Mouse (Mus musculus): ENCODE results near the gene Ice2.

Ice2 gene

DNA sequence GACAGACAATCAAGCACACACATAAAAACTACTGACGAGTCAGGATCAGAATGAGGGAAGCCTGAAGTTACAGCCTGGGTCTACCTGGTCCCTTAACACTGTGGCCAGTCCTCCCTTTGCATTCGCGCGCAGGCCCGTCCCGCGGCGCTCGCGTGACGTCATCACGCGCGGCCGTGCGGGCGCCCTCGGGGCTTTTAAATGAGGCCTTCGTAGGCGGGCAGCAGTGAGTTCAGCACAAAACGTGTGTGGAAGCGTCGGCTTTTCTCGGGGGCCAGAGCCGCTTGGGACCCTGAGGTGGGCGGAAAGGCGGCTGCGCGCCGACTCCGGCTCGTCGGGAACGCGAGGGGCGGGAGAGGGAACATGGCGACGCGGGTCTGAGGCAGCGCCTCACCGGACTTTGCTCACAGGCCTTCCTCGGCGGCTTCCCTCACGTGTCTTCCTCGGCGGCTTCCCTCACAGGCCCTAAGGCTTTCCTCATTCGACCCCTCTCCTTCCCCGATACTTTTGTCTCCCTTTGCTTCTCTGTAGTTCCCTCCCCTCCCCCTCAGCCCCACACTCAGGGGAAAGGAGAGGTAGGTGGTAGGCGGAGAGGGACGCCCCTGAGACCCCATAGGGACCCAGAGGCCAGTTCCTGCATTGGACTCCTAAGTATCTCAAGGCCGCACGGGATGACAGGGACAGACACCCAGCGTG lies at the start of gene Ice2:
Gene Ice2, plus strand, starts transcription at position 147 of the 693 bp plus-strand sequence.
- in situ Hi-C loops (cut with MboI, MseI), result no loop called here

DNA sequence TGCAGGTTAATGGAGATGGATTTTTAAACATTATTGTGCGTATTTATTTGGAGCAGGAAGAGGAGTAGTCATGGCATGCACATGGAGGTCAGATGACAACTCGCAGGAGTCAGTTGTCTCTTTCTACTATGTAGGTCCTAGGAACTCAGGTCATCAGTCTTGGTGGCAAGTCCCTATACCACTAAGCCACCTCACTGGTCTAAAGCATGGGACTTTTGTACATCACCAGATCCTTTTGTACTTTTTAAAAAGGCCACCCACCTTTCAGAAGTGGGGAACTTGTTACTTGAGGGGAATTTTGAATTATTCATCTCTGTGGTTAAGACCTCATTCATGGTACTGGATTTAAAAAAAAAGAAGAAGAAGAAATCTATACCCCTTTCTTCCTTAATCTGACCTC lies 48.2 kb upstream of the Ice2 start:
- in situ Hi-C loops (cut with MboI, MseI), result no loop called here

GRCm38 (mm10) chr9:69354228-69354627 lies 43.5 kb upstream of the Ice2 start:
- in situ Hi-C loops (cut with MboI, MseI), result no loop called here

- in situ Hi-C loops (cut with MboI, MseI), result no loop called here
These were observed 39.9 kb upstream of the Ice2 start for GRCm38 (mm10) chr9:69357834-69358233.

GRCm38 (mm10) chr9:69358797-69359196 lies 38.9 kb upstream of the Ice2 start:
- in situ Hi-C loops (cut with MboI, MseI), result no loop called here

DNA sequence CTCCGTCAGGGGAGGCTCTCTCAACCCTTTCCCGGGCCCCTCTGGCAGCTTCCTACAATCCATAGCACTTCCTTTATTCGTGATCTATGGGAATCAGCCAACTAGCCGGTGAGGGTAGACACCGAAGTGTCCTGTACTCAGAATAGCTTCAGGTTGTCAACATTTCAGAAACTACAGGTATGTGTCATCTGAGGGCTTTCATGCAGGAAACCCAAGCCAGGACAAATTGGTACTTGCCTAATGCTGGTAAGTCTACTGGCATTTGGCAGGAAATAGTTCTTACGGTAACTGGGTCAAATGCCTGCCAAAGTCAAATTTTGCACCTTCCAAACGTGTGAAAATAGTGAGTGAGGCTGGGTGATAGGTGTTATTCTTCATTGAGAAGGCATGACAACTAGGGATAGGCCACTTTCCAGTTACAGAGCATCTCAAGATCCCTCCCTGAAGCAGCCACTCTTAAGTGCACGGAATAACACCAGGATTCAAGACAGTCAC lies 35.7 kb upstream of the Ice2 start:
- in situ Hi-C loops (cut with MboI, MseI), result no loop called here

DNA sequence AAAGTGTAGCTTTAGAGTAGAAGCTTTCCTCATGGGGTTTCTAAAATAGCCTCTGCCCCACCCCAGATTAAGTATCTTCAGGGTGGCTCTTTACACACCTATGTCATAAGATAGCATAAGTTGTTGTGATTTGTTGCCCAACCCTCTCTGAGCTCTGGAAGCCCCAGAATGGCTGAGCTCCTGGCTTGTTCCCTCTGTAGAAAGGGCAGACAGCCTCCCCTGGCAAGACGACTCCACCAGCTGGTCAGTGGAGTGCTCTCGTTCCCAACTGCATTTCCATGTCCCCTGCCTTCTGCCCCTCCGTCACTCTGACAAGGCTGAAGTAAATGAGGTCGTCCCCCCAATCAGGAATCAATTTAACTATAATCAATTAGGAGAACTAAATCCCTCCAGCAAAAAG lies 34.9 kb upstream of the Ice2 start:
- in situ Hi-C loops (cut with MboI, MseI), result no loop called here

- in situ Hi-C loops (cut with MboI, MseI), result no loop called here
These were observed 33.6 kb upstream of the Ice2 start for GRCm38 (mm10) chr9:69364117-69364516.

- in situ Hi-C loops (cut with MboI, MseI), result loop anchor here (5.0 kb wide), 1 partner anchor 70 kb away; no protein-coding TSS in a partner anchor
These were observed 30.7 kb upstream of the Ice2 start for GRCm38 (mm10) chr9:69367055-69367454.

- in situ Hi-C loops (cut with MboI, MseI), result loop anchor here (5.0 kb wide), 1 partner anchor 71 kb away; no protein-coding TSS in a partner anchor
These were observed 29.6 kb upstream of the Ice2 start for GRCm38 (mm10) chr9:69368071-69368470.

- in situ Hi-C loops (cut with MboI, MseI), result loop anchor here (10.0 kb wide), 1 partner anchor 114 kb away; no protein-coding TSS in a partner anchor
These were observed 26.5 kb upstream of the Ice2 start for GRCm38 (mm10) chr9:69371046-69371724.

- in situ Hi-C loops (cut with MboI, MseI), result loop anchor here (10.0 kb wide), 1 partner anchor 112 kb away; no protein-coding TSS in a partner anchor
These were observed 24.8 kb upstream of the Ice2 start for GRCm38 (mm10) chr9:69372871-69373270.

- in situ Hi-C loops (cut with MboI, MseI), result loop anchor here (10.0 kb wide), 1 partner anchor 108 kb away; no protein-coding TSS in a partner anchor
These were observed 20.6 kb upstream of the Ice2 start for GRCm38 (mm10) chr9:69376982-69377653.

GRCm38 (mm10) chr9:69377654-69378045 lies 20.1 kb upstream of the Ice2 start:
- in situ Hi-C loops (cut with MboI, MseI), result loop anchor here (10.0 kb wide), 1 partner anchor 107 kb away; no protein-coding TSS in a partner anchor

- in situ Hi-C loops (cut with MboI, MseI), result no loop called here
These were observed 17.2 kb upstream of the Ice2 start for GRCm38 (mm10) chr9:69380546-69380945.

DNA sequence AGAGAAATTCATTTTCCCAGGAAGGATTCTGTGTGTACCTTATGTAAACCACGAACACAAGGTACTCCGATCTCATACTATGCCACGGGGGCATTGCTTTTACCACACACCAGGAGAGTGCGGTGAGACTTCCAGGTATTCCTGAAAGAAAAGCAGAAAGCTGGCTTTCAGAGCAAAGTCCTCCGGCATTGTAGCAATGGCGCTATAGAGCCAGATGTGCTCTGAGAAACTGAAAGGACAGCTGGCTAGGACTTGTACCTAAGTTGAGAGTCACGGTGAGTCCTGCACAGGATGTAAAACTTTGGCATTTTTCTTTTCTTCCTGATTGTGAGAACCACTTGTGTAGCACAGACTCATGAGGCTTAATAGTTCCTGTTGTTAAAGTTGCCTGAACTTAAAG lies 16.0 kb upstream of the Ice2 start:
- in situ Hi-C loops (cut with MboI, MseI), result no loop called here

DNA sequence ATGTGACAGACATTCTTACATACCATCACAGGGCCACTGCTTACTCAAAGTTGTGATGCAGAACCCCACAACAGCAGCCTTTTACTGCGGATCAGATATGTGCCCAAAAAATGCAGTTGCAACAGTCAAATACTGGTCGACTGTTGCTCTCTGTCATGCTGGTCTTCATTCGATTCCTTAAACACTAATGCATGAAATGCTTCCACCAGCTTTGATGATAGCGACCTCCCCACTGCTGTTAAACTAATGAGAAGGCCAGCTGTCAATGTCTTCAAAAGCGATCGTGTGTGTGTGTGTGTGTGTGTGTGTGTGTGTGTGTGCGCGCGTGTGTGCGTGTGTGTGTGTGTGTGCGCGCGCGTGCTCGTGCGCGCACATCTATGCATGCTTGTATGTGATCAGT lies 13.2 kb upstream of the Ice2 start:
- in situ Hi-C loops (cut with MboI, MseI), result no loop called here

DNA sequence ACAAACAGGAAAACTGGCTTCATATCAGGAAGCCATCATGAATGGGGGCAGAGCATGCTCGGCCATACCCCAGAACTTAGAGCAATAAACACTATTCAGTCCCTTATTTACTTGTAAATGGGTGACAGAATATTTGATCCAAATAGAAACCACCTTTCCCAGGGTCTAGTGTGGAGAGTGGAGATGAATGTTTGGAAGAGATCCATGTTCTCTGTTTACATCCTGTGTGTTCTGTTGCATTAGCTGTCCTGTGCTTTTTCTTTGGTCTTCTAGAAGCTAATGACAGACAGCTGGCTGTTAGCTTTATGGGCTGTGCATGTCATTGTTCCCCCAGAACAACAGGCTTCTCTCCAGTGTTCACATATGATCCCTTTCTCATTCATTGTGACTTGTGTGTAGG lies 12.8 kb upstream of the Ice2 start:
- in situ Hi-C loops (cut with MboI, MseI), result no loop called here

DNA sequence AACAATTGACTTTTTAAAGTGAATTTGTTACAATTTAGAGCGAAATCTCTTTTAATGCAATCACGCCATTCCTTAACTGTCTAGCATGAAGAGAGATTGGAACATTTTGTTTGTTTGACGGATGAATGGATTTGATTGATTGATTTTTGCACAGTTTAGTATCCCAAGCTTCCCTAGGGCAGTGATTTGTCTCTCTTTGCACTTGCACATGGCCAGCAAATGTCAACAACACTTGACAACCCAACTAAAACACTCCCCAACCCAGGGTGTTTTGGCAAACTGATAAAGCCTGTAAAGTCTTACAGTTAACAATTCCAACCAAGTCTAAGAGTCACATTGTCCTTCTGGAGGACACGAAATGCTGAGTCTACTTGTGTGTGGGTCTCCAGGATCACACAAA lies 10.4 kb upstream of the Ice2 start:
- in situ Hi-C loops (cut with MboI, MseI), result no loop called here

GRCm38 (mm10) chr9:69390631-69391030 lies 7.1 kb upstream of the Ice2 start:
- in situ Hi-C loops (cut with MboI, MseI), result no loop called here

DNA sequence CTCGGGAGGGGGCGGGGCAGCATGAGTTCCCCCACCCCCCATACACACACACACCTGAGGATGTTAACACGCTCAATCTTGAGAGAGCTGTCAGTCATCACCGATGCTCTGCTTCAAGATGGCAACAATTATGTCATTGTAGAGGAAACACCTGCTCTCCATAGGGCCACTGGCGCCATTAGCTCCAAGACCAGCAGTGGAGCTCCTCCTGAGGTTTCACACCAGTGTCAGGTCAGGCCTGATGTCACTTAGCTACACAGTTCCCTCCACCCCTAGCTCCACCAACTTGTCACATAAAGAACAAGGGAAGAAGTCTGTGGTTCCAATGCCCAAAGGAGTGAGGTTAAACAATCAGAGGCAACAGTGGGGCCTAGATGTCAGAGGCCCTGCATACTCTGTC lies 3.5 kb upstream of the Ice2 start:
- in situ Hi-C loops (cut with MboI, MseI), result no loop called here

DNA sequence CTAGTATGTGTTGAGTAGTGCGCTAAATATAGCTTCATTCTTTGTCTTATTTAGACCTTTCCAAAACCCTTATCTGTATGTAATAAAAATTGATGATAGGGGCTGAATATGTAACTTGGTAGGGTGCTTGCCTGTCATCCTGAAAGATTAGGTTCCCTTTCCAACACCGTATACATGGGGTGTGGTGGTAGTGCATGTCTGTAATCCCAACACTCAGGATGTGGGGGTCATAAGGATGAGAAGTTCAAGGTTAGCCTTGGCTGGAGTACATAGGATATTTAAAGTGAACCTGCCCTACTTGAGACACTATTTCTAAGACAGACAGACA lies 310 bp upstream of the Ice2 start:
- in situ Hi-C loops (cut with MboI, MseI), result no loop called here
